Mouse (Mus musculus): ENCODE results near the gene Selp.

Selp gene

GRCm38 (mm10) chr1:164176856-164177255 is 61.8 kb downstream of the Selp start:
- in situ Hi-C loops (cut with MseI, MboI), result no loop called here

DNA sequence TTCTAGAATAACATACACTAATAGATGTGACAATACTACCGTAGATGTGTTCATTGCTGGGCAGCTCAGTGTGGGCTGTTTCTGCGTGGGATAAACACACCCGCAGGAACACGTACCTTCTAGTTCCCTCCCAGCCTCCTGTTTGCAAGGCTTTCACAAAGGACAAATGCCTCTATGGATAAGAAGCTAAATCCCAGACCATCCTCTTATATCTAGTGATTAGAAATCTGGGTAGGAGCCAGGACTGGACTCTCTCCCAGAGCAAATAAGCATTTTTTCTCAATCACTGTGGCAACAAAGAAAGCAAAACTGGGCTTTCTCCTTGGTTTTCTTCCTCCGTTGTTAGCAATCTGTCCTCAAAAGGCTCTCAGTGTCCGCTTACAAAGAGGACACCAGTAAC is 63.4 kb downstream of the Selp start:
- in situ Hi-C loops (cut with MseI, MboI), result no loop called here

GRCm38 (mm10) chr1:164184142-164184870 is 69.2 kb downstream of the Selp start:
- in situ Hi-C loops (cut with MseI, MboI), result no loop called here

GRCm38 (mm10) chr1:164184871-164185223 is 69.8 kb downstream of the Selp start:
- in situ Hi-C loops (cut with MseI, MboI), result no loop called here

GRCm38 (mm10) chr1:164185316-164185715 is 70.3 kb downstream of the Selp start:
- in situ Hi-C loops (cut with MseI, MboI), result no loop called here

GRCm38 (mm10) chr1:164187002-164187560 is 72.0 kb downstream of the Selp start:
- in situ Hi-C loops (cut with MseI, MboI), result no loop called here

DNA sequence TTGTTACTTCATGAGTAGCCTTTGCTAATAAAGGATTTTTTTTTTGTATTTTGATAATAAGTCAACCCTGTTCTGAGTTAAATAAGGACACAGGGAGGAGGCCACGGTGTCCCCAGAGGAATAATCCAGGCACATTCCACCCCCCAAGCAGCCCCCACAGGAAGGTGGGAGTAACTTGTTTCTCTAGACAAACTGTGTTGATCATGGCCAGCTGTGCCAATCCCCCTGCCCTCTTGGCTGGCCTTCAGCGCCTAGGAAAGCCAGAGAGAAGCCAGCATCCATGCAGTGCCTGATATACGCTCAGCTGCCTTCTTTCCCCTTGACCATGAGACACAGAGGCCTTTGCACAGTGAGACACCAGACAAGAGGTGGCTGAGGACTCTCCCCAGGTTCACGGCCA is 84.5 kb downstream of the Selp start:
- in situ Hi-C loops (cut with MseI, MboI), result no loop called here
